Comparison of ENCODE assay signal across 13 mouse cellular contexts in the genomic region with DNA sequence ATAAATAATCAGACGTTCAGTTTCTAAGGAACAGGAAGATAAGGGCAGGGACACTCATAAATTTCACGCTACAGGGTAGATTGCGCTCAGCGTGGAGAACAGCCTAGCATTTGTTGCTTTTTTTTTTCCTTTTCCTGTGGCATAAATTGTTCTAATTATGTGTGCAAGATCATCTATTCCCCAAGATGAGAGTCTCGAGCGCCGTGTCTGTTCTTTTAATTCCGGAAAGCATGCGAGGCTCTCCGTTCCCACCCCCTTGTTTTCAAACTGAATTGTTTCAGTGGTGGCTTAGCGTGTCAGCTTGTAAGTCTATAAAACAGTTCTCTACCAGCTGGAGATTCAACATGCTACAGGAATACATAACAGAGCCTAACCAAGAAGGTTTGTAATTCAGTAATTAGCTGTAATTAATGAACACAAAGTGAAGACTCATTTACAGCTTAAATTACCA.
DNase-seq lines count a peak whose midpoint lies in the region; ATAC-seq and TF ChIP-seq lines count a peak whose summit lies in the region.
"Had no signal": no experiment of that assay in that cellular context is flagged by ENCODE, and none has a peak within 500 bp of the region (broad histone marks: within the 10 kb centered on the region; RNA-seq: fewer than 3 reads in every experiment).

No protein-coding gene starts in this region.

- no peaks in the 10 kb centered on the region for H3K36me3 ChIP-seq in lung, embryonic 16.5 days (ENCODE audit: control insufficient read depth, insufficient read depth, low read length)
- no peaks in the 10 kb centered on the region for H3K36me3 ChIP-seq in forebrain, postnatal 0 days (ENCODE audit: insufficient read depth)
- H3K36me3 ChIP-seq in midbrain, embryonic 15.5 days (replicated peaks), result no peaks in the 10 kb centered on the region
- H3K36me3 ChIP-seq: embryonic facial prominence, embryonic 15.5 days had no signal

- H3K9me3 ChIP-seq in lung, embryonic 16.5 days (ENCODE audit: control insufficient read depth, low read length), result no peaks in the 10 kb centered on the region
- H3K9me3 ChIP-seq in forebrain, postnatal 0 days (ENCODE audit: low read length), result no peaks in the 10 kb centered on the region
- no peaks in the 10 kb centered on the region for H3K9me3 ChIP-seq in midbrain, embryonic 15.5 days
- H3K9me3 ChIP-seq: embryonic facial prominence, embryonic 15.5 days had no signal

- no peak for ATAC-seq in lung, embryonic 16.5 days (ENCODE audit: low read depth)
- ATAC-seq in forebrain, postnatal 0 days, result peak; percentile 73
- ATAC-seq in midbrain, embryonic 15.5 days (replicated peaks), result 0 out of 2 replicates have a peak, but pooled peaks have one; percentile 3
- ATAC-seq: intestine, postnatal 0 days had no signal

- no peak overlapping the region; the same call in 1 of the 2 replicates for H3K4me3 ChIP-seq in lung, embryonic 16.5 days (ENCODE audit: low read length)
- H3K4me3 ChIP-seq in forebrain, postnatal 0 days (ENCODE audit: low read depth, low read length), result no peak overlapping the region
- H3K4me3 ChIP-seq in midbrain, embryonic 15.5 days, result no peak overlapping the region
- H3K4me3 ChIP-seq: embryonic facial prominence, embryonic 15.5 days; megakaryocyte, embryonic 14.5 days had no signal

- 44% methylated on average over 11 of the region's 11 CpGs for WGBS in lung, embryonic 16.5 days
- WGBS in forebrain, postnatal 0 days, result 9% methylated on average over 11 of the region's 11 CpGs
- WGBS in midbrain, embryonic 15.5 days, result 19% methylated on average over 11 of the region's 11 CpGs

- H3K27me3 ChIP-seq in lung, embryonic 16.5 days (ENCODE audit: control insufficient read depth, insufficient read depth, low read depth, low read length), result no peaks in the 10 kb centered on the region
- peaks cover 42% of the 10 kb centered on the region for H3K27me3 ChIP-seq in forebrain, postnatal 0 days (ENCODE audit: insufficient read depth, low read length)
- no peaks in the 10 kb centered on the region for H3K27me3 ChIP-seq in midbrain, embryonic 15.5 days (replicated peaks)
- H3K27me3 ChIP-seq: embryonic facial prominence, embryonic 15.5 days; megakaryocyte, embryonic 14.5 days had no signal

- DNase-seq in adrenal gland, adult (ENCODE audit: inconsistent age in 2 of 2, low spot score in 1 of 2), result peak; percentile 24 to 59
- no peak for DNase-seq in adrenal gland, postnatal 14 days
- no peak for DNase-seq in lung, postnatal 10 days
- no peak for DNase-seq in forebrain, postnatal 0 days
- no peak for DNase-seq in left cerebral cortex, adult 18-20 months (ENCODE audit: low spot score in 2 of 2)
- DNase-seq in frontal cortex, postnatal 36 days (ENCODE audit: low spot score in 2 of 2), result no peak
- DNase-seq: thymus, postnatal 25 days had no signal

- no peak for TF ChIP-seq CTCF in forebrain, postnatal 0 days (IDR thresholded peaks at IDR 0.05; ENCODE audit: low read depth)

- H3K4me1 ChIP-seq in lung, embryonic 16.5 days (replicated peaks; ENCODE audit: control insufficient read depth, insufficient read depth, low read length), result peaks cover 10% of the 10 kb centered on the region
- no peaks in the 10 kb centered on the region for H3K4me1 ChIP-seq in forebrain, postnatal 0 days (ENCODE audit: insufficient read depth)
- peaks cover 20% of the 10 kb centered on the region for H3K4me1 ChIP-seq in midbrain, embryonic 15.5 days
- H3K4me1 ChIP-seq: megakaryocyte, embryonic 14.5 days had no signal

- no peak overlapping the region for H3K9ac ChIP-seq in lung, embryonic 16.5 days (ENCODE audit: low read length)
- peak overlapping the region; percentile 18; the same call in 1 of the 2 replicates for H3K9ac ChIP-seq in forebrain, postnatal 0 days
- H3K9ac ChIP-seq in midbrain, embryonic 15.5 days, result no peak overlapping the region
- H3K9ac ChIP-seq: embryonic facial prominence, embryonic 15.5 days had no signal

- no peak overlapping the region for H3K27ac ChIP-seq in lung, embryonic 16.5 days (ENCODE audit: low read length)
- H3K27ac ChIP-seq in forebrain, postnatal 0 days (ENCODE audit: low read depth, low read length), result no peak overlapping the region
- peak overlapping the region; percentile 69; the same call in 1 of the 2 replicates for H3K27ac ChIP-seq in midbrain, embryonic 15.5 days
- H3K27ac ChIP-seq: embryonic facial prominence, embryonic 15.5 days had no signal

- H3K4me2 ChIP-seq in lung, embryonic 16.5 days (ENCODE audit: low read depth, low read length), result peak overlapping the region; percentile 32
- peak overlapping the region; percentile 28 for H3K4me2 ChIP-seq in forebrain, postnatal 0 days (ENCODE audit: low read depth)
- peak overlapping the region; percentile 29 for H3K4me2 ChIP-seq in midbrain, embryonic 15.5 days
- H3K4me2 ChIP-seq: embryonic facial prominence, embryonic 15.5 days; liver, embryonic 11.5 days had no signal

Comparison
In these comparisons a context has a peak if more than half of its experiments do, and no peak if none do; other contexts are left out.
1. DNase-seq: peak in adrenal gland, adult (2 of 2); none in adrenal gland, postnatal 14 days (single experiment), lung, postnatal 10 days (single experiment), forebrain, postnatal 0 days (single experiment), left cerebral cortex, adult 18-20 months (0 of 2) and frontal cortex, postnatal 36 days (0 of 2).
2. Peak in every context shown above with its lines, with median percentiles within 50 percentile points of each other: H3K4me2 ChIP-seq.